Mouse (Mus musculus) midbrain, embryonic 14.5 days (tissue): Measurements from ENCODE around the gene Crbn. TPM values are rescaled to one million over a fixed set of nuclear protein-coding genes. Genes with fewer than 3 reads are reported as not detected.

Experiments used
- ATAC-seq: fragments of 200-750 bp; cut with Nextera tagmentation; 2 replicates; pipeline ENCODE4 v1.8.0; 2017; ENCODE audit warnings: moderate number of reproducible peaks, moderate library complexity; ENCODE audit not compliant: low FRiP score, low TSS enrichment
- DNase-seq: peaks from one replicate; pipeline ENCODE4 v3.0.0-alpha.2; 2015
- H3K27ac ChIP-seq: fragments of 300-500 bp; sonication (generic); replicated peaks from 2 replicates; pipeline ENCODE4 v1.5.1; 2014; ENCODE audit warnings: mild to moderate bottlenecking, low read depth, low read length, moderate library complexity
- H3K27me3 ChIP-seq: fragments of 300-500 bp; sonication (generic); 2 replicates; pipeline ENCODE4 v1.6.1; 2014; ENCODE audit warnings: low read length, control low read depth, mixed read lengths; ENCODE audit not compliant: control insufficient read depth, insufficient read depth
- H3K36me3 ChIP-seq: fragments of 300-500 bp; sonication (generic); 2 replicates; pipeline ENCODE4 v1.6.1; 2014; ENCODE audit warnings: low read length, control low read depth; ENCODE audit not compliant: control insufficient read depth, insufficient read depth
- H3K4me1 ChIP-seq: fragments of 300-500 bp; sonication (generic); 2 replicates; pipeline ENCODE4 v1.6.1; 2014; ENCODE audit warnings: mild to moderate bottlenecking, antibody characterized with exemption, low read length, control low read depth; ENCODE audit not compliant: control insufficient read depth, insufficient read depth
- H3K4me2 ChIP-seq: fragments of 300-500 bp; sonication (generic); 2 replicates; pipeline ENCODE4 v1.6.1; 2014; ENCODE audit warnings: mild to moderate bottlenecking, low read length, moderate library complexity
- H3K4me3 ChIP-seq: fragments of 300-500 bp; sonication (generic); replicated peaks from 2 replicates; pipeline ENCODE4 v1.5.1; 2014; ENCODE audit warnings: low read depth, low read length
- H3K9ac ChIP-seq: fragments of 300-500 bp; sonication (generic); replicated peaks from 2 replicates; pipeline ENCODE4 v1.6.1; 2014; ENCODE audit warnings: mild to moderate bottlenecking, low read length, moderate library complexity
- H3K9me3 ChIP-seq: fragments of 300-500 bp; sonication (generic); 2 replicates; pipeline ENCODE4 v1.6.1; 2016; ENCODE audit warnings: low read length, control low read depth, mixed read lengths; ENCODE audit not compliant: control insufficient read depth
- WGBS: fragments of 180-500 bp; shearing (Covaris S2); extraction: QIAGEN DNeasy Blood & Tissue Kit; methylation state at CpG from one replicate; pipeline ENCODE4 v1.1.7; 2014; 5-methylcytosine and 5-hydroxymethylcytosine counted together
- polyA plus RNA-seq: library from polyadenylated mRNA; unstranded; fragments of >200 nt; fragmentation: Nextera tagmentation; extraction: Ambion mirVana; gene quantifications from 2 replicates; pipeline ENCODE4 v1.2.1, GENCODE M21; 2014

Crbn gene
- polyA plus RNA-seq, 1 experiment from 2014 or later: 72.8 TPM

DNA sequence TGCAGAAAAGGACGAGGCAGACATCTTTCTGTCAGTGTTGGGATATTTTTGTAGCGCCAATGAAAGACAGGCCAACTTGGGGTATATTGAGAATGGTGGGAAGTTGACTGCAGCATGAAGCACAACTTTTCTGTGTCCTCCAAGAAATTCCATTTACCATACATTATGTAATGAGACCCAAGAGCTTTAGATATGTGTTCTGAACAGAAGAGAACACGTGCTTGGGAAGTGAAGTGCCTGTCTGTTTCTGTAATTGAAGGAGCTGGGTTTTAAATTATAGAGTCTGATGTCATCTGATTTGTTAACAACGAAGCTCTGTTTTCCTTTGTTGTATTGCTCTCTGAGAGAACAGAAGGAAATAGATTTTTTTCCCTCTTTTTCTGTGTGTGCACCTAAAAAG, 29.8 kb downstream of the Crbn start:
- no peak overlapping the region for H3K27ac ChIP-seq
- no peaks in the 10 kb centered on the region for H3K9me3 ChIP-seq
- peaks cover 11% of the 10 kb centered on the region for H3K4me1 ChIP-seq
- H3K4me3 ChIP-seq: peak overlapping the region; percentile 87
- H3K4me2 ChIP-seq: peak overlapping the region; percentile 95
- WGBS: 50% methylated on average over 4 of the region's 4 CpGs
- H3K27me3 ChIP-seq: no peaks in the 10 kb centered on the region
- no peak overlapping the region for H3K9ac ChIP-seq
- H3K36me3 ChIP-seq: peaks cover 13% of the 10 kb centered on the region
- ATAC-seq (no peak), DNase-seq (no peak)

GRCm38 (mm10) chr6:106769290-106769866, 30.5 kb downstream of the Crbn start:
- WGBS: 3% methylated on average over 33 of the region's 33 CpGs
- no peaks in the 10 kb centered on the region for H3K9me3 ChIP-seq
- peaks cover 13% of the 10 kb centered on the region for H3K36me3 ChIP-seq
- H3K9ac ChIP-seq: peak overlapping the region; percentile 58
- no peak overlapping the region for H3K27ac ChIP-seq
- H3K4me3 ChIP-seq: peak overlapping the region; percentile 87
- ATAC-seq: peak; percentile 67; the same call in 1 of the 2 replicates
- DNase-seq: no peak
- H3K4me2 ChIP-seq: peak overlapping the region; percentile 95
- peaks cover 11% of the 10 kb centered on the region for H3K4me1 ChIP-seq
- no peaks in the 10 kb centered on the region for H3K27me3 ChIP-seq

DNA sequence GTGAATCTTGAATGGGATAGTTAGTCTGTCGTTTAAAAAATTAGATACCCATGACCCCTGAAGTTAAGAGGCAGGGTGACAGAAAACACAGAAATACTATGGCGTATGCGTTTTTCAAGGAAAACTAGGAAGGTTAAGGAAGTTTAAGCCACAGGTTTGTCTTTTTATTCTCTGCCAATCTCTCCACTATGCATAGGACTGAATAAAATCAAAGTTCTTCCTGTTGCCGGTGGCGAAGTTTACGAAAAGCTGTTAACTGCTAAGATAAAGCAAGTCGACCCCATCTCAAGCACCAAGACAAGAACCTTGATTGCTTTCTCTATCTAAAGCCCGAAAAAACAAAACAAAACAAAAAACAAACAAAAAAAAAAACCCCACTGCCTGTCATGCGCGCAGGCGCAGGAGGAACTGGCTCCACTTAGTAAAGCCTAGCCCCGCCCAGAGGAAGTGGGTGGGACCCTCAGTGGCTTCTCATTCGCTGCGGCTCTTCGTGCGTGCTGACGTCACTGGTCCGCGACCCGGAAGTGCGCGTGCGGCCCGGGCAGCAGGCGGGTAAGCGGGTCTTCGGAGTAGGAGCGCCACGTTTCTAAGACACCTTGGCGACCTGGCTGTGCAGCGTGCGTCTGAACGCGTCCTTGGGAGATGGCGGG, 31.1 kb downstream of the Crbn start, which contains the start of gene Trnt1:
Gene Trnt1 (plus strand): TSS at position 481 of the 650 bp plus-strand sequence.
- 8% methylated on average over 35 of the region's 35 CpGs for WGBS
- peak within 1 kb of the TSS; percentile 58 for H3K9ac ChIP-seq
- H3K4me2 ChIP-seq: peak within 1 kb of the TSS; percentile 95
- H3K4me3 ChIP-seq: peak within 1 kb of the TSS; percentile 87
- H3K4me1 ChIP-seq: peaks cover 11% of the 10 kb centered on the region
- DNase-seq (peak; percentile 99), ATAC-seq (peak; percentile 100)
- H3K27me3 ChIP-seq: no peaks in the 10 kb centered on the region
- H3K9me3 ChIP-seq: no peaks in the 10 kb centered on the region
- peaks cover 13% of the 10 kb centered on the region for H3K36me3 ChIP-seq
- no peak within 1 kb of the TSS for H3K27ac ChIP-seq

- H3K27ac ChIP-seq: no peak overlapping the region
- H3K36me3 ChIP-seq: peaks cover 6% of the 10 kb centered on the region
- no peak overlapping the region for H3K4me3 ChIP-seq
- DNase-seq (no peak), ATAC-seq (no peak)
- no peak overlapping the region for H3K9ac ChIP-seq
- H3K9me3 ChIP-seq: no peaks in the 10 kb centered on the region
- H3K4me1 ChIP-seq: peaks cover 11% of the 10 kb centered on the region
- no peaks in the 10 kb centered on the region for H3K27me3 ChIP-seq
- H3K4me2 ChIP-seq: no peak overlapping the region
- 79% methylated on average over 4 of the region's 4 CpGs for WGBS
Observed at GRCm38 (mm10) chr6:106766774-106767173, 33.1 kb downstream of the Crbn start.

- ATAC-seq: no peak
Observed at GRCm38 (mm10) chr6:106765892-106766291, 34.0 kb downstream of the Crbn start.

DNA sequence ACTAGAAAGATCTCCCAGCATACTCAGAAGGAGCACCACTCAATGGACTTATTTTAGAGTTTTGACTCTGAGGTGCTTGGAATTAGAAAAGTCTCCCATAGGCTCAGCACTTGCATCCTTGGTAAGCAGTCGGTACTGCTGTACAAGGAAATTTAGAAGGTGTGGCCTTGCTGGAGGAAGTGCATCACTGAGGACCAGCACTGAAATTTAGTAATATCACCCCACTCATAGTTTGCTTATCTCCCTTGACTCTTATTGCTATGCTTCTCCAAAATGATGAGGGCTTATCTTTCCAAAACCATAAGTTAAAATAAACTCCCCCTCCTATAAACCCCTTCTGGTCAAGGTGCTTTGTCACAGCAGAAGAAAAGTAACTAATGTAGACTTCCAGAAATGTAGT, 38.4 kb downstream of the Crbn start:
- no peaks in the 10 kb centered on the region for H3K9me3 ChIP-seq
- H3K4me3 ChIP-seq: no peak overlapping the region
- no peak overlapping the region for H3K27ac ChIP-seq
- no peak overlapping the region for H3K9ac ChIP-seq
- no peak overlapping the region for H3K4me2 ChIP-seq
- no peaks in the 10 kb centered on the region for H3K36me3 ChIP-seq
- whole genome bisulfite sequencing: 84% methylated on average over 1 of the region's 1 CpGs
- DNase-seq (no peak), ATAC-seq (no peak)
- H3K27me3 ChIP-seq: no peaks in the 10 kb centered on the region
- no peaks in the 10 kb centered on the region for H3K4me1 ChIP-seq

More at GRCm38 (mm10) chr6:106765892-106766291, 34.0 kb downstream of the Crbn start:
- peaks cover 11% of the 10 kb centered on the region for H3K4me1 ChIP-seq
- no peaks in the 10 kb centered on the region for H3K27me3 ChIP-seq
- H3K27ac ChIP-seq: no peak overlapping the region
- 81% methylated on average over 1 of the region's 1 CpGs for WGBS
- H3K36me3 ChIP-seq: no peaks in the 10 kb centered on the region
- H3K4me3 ChIP-seq: no peak overlapping the region
- H3K4me2 ChIP-seq: no peak overlapping the region
- no peak for DNase-seq
- H3K9me3 ChIP-seq: no peaks in the 10 kb centered on the region
- no peak overlapping the region for H3K9ac ChIP-seq

GRCm38 (mm10) chr6:106760473-106761218, 39.2 kb downstream of the Crbn start:
- ATAC-seq: no peak

GRCm38 (mm10) chr6:106758299-106758698, 41.6 kb downstream of the Crbn start:
- Histone ChIP-seq H3K27me3 (no peaks in the 10 kb centered on the region), H3K27ac (no peak overlapping the region), H3K9ac (no peak overlapping the region), H3K36me3 (no peaks in the 10 kb centered on the region), H3K9me3 (no peaks in the 10 kb centered on the region), H3K4me1 (no peaks in the 10 kb centered on the region), H3K4me2 (no peak overlapping the region), H3K4me3 (no peak overlapping the region)
- DNase-seq (no peak), ATAC-seq (no peak)
- WGBS: 83% methylated on average over 3 of the region's 3 CpGs

More at GRCm38 (mm10) chr6:106760473-106761218, 39.2 kb downstream of the Crbn start:
- Histone ChIP-seq H3K4me2 (no peak overlapping the region), H3K9me3 (no peaks in the 10 kb centered on the region), H3K36me3 (no peaks in the 10 kb centered on the region), H3K9ac (no peak overlapping the region), H3K4me3 (no peak overlapping the region), H3K4me1 (no peaks in the 10 kb centered on the region), H3K27ac (no peak overlapping the region), H3K27me3 (no peaks in the 10 kb centered on the region)
- WGBS: 78% methylated on average over 3 of the region's 3 CpGs
- no peak for DNase-seq
